Mouse (Mus musculus): Measurements from ENCODE around the gene Ptpn1.

The Ptpn1 gene

DNA sequence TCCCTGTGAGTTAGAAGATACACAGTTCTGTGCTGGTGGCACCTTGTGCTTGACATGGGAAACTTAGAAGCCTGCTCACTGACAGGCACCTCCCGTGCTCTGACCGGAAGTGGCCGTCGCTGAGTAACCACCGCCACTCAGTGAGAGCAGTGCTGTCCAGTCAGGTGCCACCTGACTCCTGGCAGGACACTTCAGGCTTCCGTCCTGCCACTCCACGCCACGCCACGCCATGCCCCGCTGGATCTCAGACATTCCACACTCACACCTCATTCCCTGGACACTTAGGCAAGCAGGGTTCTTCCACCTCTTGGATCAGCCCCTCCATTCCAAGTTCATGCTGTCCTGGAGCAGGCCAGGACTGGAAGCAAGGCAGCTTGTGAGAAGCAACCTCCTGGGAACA lies 46.4 kb downstream of the Ptpn1 start:
- DNase-seq = no peak

GRCm38 (mm10) chr2:167980391-167980790 lies 48.5 kb downstream of the Ptpn1 start:
- DNase-seq = no peak

DNA sequence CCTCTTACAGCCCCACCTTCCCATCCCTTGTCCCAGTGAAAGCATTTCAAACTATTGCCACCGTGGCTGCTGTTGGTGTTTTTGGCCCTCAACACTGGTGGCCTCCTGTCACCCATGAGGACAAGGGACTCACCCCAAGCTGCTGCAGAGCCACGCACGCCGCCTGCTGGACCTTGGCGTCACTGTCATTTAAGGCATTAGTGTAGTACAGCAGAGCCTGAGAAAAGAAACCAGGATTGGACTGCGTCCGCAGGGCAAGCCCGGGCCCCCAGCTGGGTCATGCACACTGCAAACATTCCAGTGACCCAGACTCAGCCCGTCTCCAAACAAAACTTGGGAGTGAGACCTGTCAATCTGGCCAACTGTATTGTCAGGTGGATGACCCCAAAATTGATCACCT lies 50.8 kb downstream of the Ptpn1 start:
- DNase-seq = no peak

DNA sequence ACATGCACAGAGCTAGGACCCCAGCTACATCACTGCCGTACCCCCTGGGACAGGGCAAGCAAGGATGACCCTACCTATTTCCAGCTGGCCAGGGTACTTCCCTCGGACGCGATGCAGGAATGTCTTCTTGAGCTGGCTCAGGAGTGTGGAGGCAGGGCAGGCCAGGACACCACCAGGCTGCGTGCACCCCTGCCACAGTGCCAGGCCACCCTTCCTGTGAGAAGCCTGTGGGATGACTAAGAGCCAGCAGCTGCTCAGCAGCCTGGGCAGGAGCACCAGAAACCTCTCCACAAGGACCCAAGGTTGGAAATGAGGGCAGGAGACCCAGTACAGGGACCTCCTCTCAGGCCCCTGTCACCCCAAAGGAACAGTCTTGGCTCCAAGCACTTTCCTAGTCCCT lies 52.5 kb downstream of the Ptpn1 start:
- no peak for DNase-seq

DNA sequence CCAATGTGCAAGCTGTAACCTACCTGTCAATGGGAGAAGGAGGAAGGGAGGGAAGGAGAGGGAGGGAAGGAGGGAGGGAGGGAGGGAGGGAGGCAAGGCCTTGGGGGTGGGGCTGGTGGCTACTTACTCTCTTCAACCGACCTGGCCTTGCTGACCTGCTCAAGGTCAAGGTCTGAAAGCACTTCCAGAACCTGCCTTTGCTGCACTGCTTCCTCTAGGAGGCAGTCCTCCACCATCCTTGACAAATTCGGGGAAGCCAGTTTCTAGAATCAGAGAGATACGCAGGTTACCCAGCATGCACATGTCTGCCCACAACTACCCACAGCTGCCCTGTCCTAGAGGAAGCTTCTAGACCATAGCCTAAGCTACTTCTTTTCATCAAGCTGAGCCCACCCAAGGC lies 53.1 kb downstream of the Ptpn1 start:
- DNase-seq = no peak

- DNase-seq = peak; percentile 36 to 39
Measured at GRCm38 (mm10) chr2:167986762-167987161, 54.9 kb downstream of the Ptpn1 start.

- DNase-seq = no peak
Measured at GRCm38 (mm10) chr2:167987640-167988039, 55.8 kb downstream of the Ptpn1 start.

DNA sequence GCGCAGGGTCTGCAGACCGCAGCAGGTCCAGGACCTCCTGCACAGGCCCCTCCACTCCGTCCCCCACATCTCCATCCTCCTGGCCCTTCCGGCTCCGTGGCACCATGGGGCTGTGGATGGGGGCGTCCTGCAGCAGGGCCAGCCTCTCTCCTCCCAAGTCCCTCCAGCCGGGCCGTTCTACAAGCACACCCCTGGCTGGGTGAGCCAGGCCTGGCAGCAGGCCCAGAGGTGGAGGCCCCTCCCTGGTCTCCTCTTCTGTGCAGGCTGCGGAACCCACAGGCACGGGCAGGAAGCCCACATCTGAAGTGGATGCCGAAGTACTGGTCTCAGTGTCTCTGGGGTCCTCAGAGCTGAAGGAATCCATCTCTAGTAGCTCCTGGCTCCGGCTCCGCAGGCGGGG lies 57.5 kb downstream of the Ptpn1 start:
- peak in 1 of 2 experiments; percentile 16 for DNase-seq

- DNase-seq = no peak
Measured at GRCm38 (mm10) chr2:167993260-167993659, 61.4 kb downstream of the Ptpn1 start.

- peak in 1 of 2 experiments; percentile 30 for DNase-seq
Measured at GRCm38 (mm10) chr2:167995870-167996635, 64.2 kb downstream of the Ptpn1 start.

DNA sequence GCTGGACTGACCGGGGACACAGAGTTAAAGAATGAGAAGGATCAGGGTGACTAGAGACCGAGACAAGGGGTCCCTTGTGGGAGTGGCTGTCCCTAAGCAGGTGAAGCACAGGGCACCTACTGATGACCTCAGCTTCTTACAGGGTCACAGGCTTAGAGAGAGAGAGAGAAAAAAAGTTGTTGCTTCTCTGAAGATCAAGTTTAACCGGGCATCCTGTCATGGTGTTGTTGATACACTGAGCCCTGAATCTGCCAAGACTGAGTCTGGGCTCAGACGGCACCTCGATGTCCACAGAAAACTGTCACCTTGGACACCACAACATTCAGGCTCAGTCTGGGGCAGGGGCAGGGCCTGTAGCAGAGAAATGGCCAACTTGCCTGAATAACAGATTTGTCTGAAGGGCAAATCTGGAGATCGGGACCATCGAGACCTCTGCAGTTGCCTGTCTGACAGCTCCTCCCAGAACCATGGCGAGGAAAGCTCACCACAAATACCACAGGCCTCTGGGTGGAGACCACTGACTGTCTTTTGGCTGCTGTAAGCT lies 64.9 kb downstream of the Ptpn1 start:
- DNase-seq = no peak

- DNase-seq = no peak
Measured at GRCm38 (mm10) chr2:167997562-167997961, 65.7 kb downstream of the Ptpn1 start.

DNA sequence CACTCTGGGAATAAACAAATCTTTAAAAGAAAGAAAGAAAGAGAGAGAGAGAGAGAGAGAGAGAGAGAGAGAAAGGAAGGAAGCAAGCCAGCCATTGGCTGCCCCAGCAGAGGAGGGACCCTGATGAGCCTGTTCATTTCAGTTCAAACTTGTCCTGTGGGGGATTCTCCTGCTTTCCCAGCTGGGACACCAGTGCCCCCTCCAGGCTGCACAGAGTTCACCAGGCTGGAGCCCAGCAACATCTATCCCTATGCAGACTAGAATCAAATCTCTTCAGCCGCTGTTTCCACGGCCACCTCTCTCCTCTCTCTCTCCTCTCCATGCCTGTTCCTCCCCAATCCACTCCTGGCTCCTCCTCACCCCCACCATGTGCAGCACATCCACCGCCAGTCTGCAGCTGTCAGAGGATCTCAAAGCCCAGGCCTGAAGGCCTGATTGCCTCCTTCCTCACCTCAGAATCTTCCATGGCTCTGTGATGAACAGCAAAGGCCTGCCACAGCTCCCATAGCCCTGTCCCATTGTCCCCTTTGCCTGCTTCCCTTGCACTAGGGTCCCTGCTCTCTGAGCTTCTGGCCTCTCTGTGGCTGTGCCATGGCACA lies 67.4 kb downstream of the Ptpn1 start:
- no peak for DNase-seq

DNA sequence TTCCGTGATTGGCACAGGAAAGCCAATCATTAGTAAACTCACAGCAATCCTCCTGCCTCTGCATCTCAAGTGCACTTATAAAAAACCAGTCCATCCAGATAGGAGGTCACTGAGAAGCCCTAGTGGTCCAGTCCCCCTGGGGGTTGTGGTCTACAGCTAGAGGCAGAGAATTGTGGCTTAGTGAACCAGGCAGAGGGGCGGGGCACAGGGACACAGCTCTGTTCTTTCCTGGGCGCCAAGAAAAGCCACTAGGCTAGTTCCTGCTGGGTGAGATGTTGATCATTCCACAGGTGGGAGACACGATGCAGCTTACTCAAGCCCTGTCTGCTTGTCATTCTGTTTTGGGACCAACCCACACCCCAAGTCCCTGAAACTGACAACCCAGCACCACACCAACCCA lies 70.3 kb downstream of the Ptpn1 start:
- no peak for DNase-seq

DNA sequence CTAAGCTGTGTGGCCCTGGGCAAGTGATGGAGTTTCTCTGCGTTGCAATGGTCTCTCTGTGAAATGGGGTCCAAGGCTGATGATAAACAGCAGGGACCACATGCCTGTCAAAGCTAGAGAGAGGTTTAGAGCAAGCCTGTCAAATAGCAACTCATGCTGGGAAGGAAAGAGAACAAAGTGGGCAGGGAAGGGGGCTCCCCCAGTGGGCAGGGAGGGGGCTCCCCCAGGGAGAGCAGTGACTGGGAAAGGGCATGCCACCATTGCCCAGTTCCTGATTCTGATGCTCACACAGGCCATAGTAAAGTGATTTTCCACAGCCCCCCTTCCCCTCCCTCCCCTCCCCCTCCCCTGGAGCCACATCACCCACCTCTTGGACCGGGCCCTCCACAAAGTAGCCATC lies 71.0 kb downstream of the Ptpn1 start:
- no peak for DNase-seq

DNA sequence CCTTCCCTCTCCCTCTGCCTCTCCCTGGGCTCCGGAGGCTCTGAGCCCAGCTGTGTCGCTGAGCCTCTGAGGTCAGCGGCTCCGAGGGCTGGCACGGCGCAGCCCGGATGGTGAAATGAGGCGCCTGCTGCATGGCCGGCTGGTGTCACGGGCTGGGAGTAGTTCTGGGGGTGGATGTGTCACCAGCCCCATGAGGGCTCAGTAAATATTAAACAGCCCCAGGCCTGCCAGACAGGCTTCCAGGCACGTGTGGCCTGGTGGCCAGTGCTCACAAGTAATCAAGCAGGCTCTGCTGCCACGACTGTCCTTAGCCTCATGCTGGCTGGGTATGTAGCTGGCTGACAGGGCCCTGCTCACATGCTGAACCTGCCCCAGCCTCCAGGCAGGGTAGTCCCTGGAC lies 71.6 kb downstream of the Ptpn1 start:
- no peak for DNase-seq

- no peak for DNase-seq
Measured at GRCm38 (mm10) chr2:168004369-168004768, 72.5 kb downstream of the Ptpn1 start.

DNA sequence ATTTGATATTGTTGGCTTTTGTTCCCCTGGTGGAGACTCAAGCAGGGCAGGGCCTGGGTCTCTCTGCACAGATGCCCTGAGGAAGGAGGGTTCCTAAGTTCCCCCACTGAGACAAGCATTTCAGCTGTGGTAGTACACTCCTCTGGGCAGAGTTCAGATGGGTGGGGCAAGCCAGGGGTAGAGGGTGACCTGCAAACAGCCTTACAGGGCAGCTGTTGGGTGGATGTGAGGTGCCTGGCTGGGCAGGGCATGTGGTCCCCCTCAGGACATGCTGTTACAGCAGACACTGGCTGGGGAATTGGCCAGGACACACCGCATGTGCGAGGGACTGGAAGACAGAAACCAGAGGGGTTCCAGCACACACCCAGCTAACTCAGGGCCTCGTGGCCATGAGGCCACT lies 73.1 kb downstream of the Ptpn1 start:
- no peak for DNase-seq

DNA sequence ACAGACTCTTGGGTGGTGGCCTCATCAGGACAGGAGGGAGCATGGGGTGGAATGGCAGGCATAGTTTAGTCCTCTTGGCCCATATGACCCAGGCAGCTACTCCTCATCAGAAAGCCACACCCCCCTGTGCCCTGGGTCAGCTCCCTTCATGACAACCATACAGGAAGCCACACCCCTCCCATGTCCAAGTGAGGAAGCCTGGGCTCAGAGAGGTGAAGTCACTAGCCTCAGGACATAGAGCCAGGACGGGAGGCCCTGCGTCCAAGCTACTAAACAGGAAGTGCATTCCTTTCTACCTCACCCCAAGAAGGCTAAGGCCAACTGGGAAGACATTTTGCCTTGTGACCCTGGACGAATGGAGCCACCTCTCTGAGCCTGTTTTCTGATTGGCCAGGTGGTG lies 73.8 kb downstream of the Ptpn1 start:
- DNase-seq = no peak

- DNase-seq = no peak
Measured at GRCm38 (mm10) chr2:168006489-168006888, 74.6 kb downstream of the Ptpn1 start.

DNA sequence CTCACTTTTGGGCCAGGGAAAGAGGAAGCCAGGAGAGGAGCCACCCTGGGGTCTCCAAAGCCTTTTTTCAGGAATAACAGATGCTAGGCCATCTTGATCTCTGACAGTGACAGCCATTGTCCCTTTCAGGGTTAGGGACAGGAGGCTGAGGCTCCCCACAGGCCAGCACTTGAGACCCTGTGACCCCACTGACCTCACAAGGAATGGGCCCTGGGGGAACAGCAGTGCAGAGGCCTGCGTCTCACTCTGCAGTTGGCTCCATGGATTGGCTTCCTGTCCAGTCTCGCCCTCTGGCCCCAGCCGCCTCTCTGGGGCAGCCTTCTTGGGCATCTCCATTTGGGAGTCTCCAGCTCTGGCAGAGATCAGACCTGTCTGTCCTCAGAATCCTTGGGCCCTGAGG lies 76.3 kb downstream of the Ptpn1 start:
- no peak for DNase-seq

- peak; percentile 63 for DNase-seq
Measured at GRCm38 (mm10) chr2:168009936-168010668, 78.2 kb downstream of the Ptpn1 start, which contains the start of gene Ripor3. Gene Ripor3 (minus strand): TSS chr2:168010618.

DNA sequence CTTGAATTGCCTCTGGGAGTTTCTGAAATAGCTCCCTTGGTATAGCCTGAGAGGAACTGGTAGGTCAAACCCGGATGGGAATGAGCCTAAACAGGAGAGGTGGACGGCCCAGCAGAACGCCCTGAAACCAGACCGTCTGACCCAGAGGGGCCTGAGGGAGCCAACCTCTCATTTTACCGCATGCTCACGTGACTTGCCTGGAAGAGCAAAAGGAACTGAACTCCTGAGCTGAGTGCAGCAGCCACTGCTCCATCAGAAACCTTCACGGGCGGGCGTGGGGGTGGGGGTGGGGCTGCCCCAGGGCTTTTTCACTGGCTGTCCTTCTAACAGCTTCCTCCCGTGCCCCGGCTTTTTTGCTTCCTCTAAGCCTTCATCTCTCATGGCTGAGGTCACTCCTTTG lies 79.0 kb downstream of the Ptpn1 start:
- no peak for DNase-seq

- peak; percentile 50 to 66 for DNase-seq
Measured at GRCm38 (mm10) chr2:168016951-168017391, 85.1 kb downstream of the Ptpn1 start.
